Mouse (Mus musculus): ENCODE results near the gene Ptk6. TPM values are rescaled to one million over a fixed set of nuclear protein-coding genes. Genes with fewer than 3 reads are reported as not detected.

Ptk6 gene
- polyA plus RNA-seq, 1 experiment from 2014 or later: 0.27 TPM

GRCm38 (mm10) chr2:181227122-181227521 is 24.5 kb upstream of the Ptk6 start:
- Histone ChIP-seq H3K36me3 (ENCODE audit: control insufficient read depth, insufficient read depth) (peaks cover 12% of the 10 kb centered on the region), H3K9ac (ENCODE audit: low read depth, low read length) (no peak overlapping the region), H3K4me2 (ENCODE audit: low read depth, low read length) (no peak overlapping the region), H3K4me3 (ENCODE audit: low read depth, low read length) (no peak overlapping the region), H3K9me3 (replicated peaks; ENCODE audit: control insufficient read depth, low read length) (no peaks in the 10 kb centered on the region), H3K27me3 (ENCODE audit: control insufficient read depth, insufficient read depth, low read depth, low read length) (no peaks in the 10 kb centered on the region), H3K27ac (ENCODE audit: low read length) (no peak overlapping the region), H3K4me1 (ENCODE audit: control insufficient read depth, low read depth, low read length) (no peaks in the 10 kb centered on the region)
- WGBS (ENCODE audit: insufficient replicate concordance): 64% methylated on average over 3 of the region's 3 CpGs
- no peak for ATAC-seq (ENCODE audit: low read depth)

GRCm38 (mm10) chr2:181224994-181225393 is 22.4 kb upstream of the Ptk6 start:
- H3K4me2 ChIP-seq (ENCODE audit: low read depth, low read length): no peak overlapping the region
- ATAC-seq (ENCODE audit: low read depth): 0 out of 2 replicates have a peak, but pooled peaks have one; percentile 12
- no peak overlapping the region for H3K9ac ChIP-seq (ENCODE audit: low read depth, low read length)
- peaks cover 4% of the 10 kb centered on the region for H3K4me1 ChIP-seq (ENCODE audit: control insufficient read depth, low read depth, low read length)
- no peaks in the 10 kb centered on the region for H3K9me3 ChIP-seq (replicated peaks; ENCODE audit: control insufficient read depth, low read length)
- no peak overlapping the region for H3K27ac ChIP-seq (ENCODE audit: low read length)
- H3K36me3 ChIP-seq (ENCODE audit: control insufficient read depth, insufficient read depth): 0 out of 2 replicates have a peak, but pooled peaks cover 8% of the 10 kb centered on the region
- H3K27me3 ChIP-seq (ENCODE audit: control insufficient read depth, insufficient read depth, low read depth, low read length): peaks cover 10% of the 10 kb centered on the region
- no peak overlapping the region for H3K4me3 ChIP-seq (ENCODE audit: low read depth, low read length)
- WGBS (ENCODE audit: insufficient replicate concordance): 58% methylated on average over 2 of the region's 2 CpGs

- Histone ChIP-seq H3K4me3 (ENCODE audit: low read depth, low read length) (no peak overlapping the region), H3K9me3 (replicated peaks; ENCODE audit: control insufficient read depth, low read length) (no peaks in the 10 kb centered on the region), H3K4me2 (ENCODE audit: low read depth, low read length) (peak overlapping the region; percentile 51), H3K36me3 (ENCODE audit: control insufficient read depth, insufficient read depth) (no peaks in the 10 kb centered on the region), H3K9ac (ENCODE audit: low read depth, low read length) (no peak overlapping the region), H3K4me1 (ENCODE audit: control insufficient read depth, low read depth, low read length) (peaks cover 22% of the 10 kb centered on the region), H3K27ac (ENCODE audit: low read length) (no peak overlapping the region), H3K27me3 (ENCODE audit: control insufficient read depth, insufficient read depth, low read depth, low read length) (peaks cover 15% of the 10 kb centered on the region)
- WGBS (ENCODE audit: insufficient replicate concordance): 37% methylated on average over 2 of the region's 2 CpGs
- ATAC-seq (ENCODE audit: low read depth): no peak
These were observed 17.8 kb upstream of the Ptk6 start for GRCm38 (mm10) chr2:181220361-181220760.

GRCm38 (mm10) chr2:181219538-181220216 is 17.1 kb upstream of the Ptk6 start, which contains the start of gene Fndc11:
Gene Fndc11 (plus strand): TSS chr2:181220013.
- Histone ChIP-seq H3K4me3 (ENCODE audit: low read depth, low read length) (peak within 1 kb of the TSS; percentile 35), H3K4me1 (ENCODE audit: control insufficient read depth, low read depth, low read length) (peaks cover 24% of the 10 kb centered on the region), H3K9me3 (replicated peaks; ENCODE audit: control insufficient read depth, low read length) (no peaks in the 10 kb centered on the region), H3K27ac (ENCODE audit: low read length) (no peak within 1 kb of the TSS), H3K27me3 (ENCODE audit: control insufficient read depth, insufficient read depth, low read depth, low read length) (peaks cover 15% of the 10 kb centered on the region), H3K9ac (ENCODE audit: low read depth, low read length) (peak within 1 kb of the TSS; percentile 12; the same call in 1 of the 2 replicates), H3K4me2 (ENCODE audit: low read depth, low read length) (peak within 1 kb of the TSS; percentile 51), H3K36me3 (ENCODE audit: control insufficient read depth, insufficient read depth) (no peaks in the 10 kb centered on the region)
- peak; percentile 69 for ATAC-seq (ENCODE audit: low read depth)
- WGBS (ENCODE audit: insufficient replicate concordance): 5% methylated on average over 25 of the region's 25 CpGs

- H3K4me2 ChIP-seq (ENCODE audit: low read depth, low read length): no peak overlapping the region
- no peak overlapping the region for H3K27ac ChIP-seq (ENCODE audit: low read length)
- 24% methylated on average over 5 of the region's 5 CpGs for WGBS (ENCODE audit: insufficient replicate concordance)
- H3K9me3 ChIP-seq (replicated peaks; ENCODE audit: control insufficient read depth, low read length): no peaks in the 10 kb centered on the region
- no peak for ATAC-seq (ENCODE audit: low read depth)
- H3K4me3 ChIP-seq (ENCODE audit: low read depth, low read length): no peak overlapping the region
- no peaks in the 10 kb centered on the region for H3K36me3 ChIP-seq (ENCODE audit: control insufficient read depth, insufficient read depth)
- peaks cover 18% of the 10 kb centered on the region for H3K27me3 ChIP-seq (ENCODE audit: control insufficient read depth, insufficient read depth, low read depth, low read length)
- no peak overlapping the region for H3K9ac ChIP-seq (ENCODE audit: low read depth, low read length)
- H3K4me1 ChIP-seq (ENCODE audit: control insufficient read depth, low read depth, low read length): peaks cover 24% of the 10 kb centered on the region
These were observed 16.4 kb upstream of the Ptk6 start for GRCm38 (mm10) chr2:181218881-181219485.

- no peaks in the 10 kb centered on the region for H3K36me3 ChIP-seq (ENCODE audit: control insufficient read depth, insufficient read depth)
- H3K9me3 ChIP-seq (replicated peaks; ENCODE audit: control insufficient read depth, low read length): no peaks in the 10 kb centered on the region
- H3K27ac ChIP-seq (ENCODE audit: low read length): peak overlapping the region; percentile 4; the same call in 1 of the 2 replicates
- no peak overlapping the region for H3K9ac ChIP-seq (ENCODE audit: low read depth, low read length)
- 50% methylated on average over 6 of the region's 6 CpGs for WGBS (ENCODE audit: insufficient replicate concordance)
- no peak overlapping the region for H3K4me2 ChIP-seq (ENCODE audit: low read depth, low read length)
- ATAC-seq (ENCODE audit: low read depth): 0 out of 2 replicates have a peak, but pooled peaks have one; percentile 35
- peaks cover 46% of the 10 kb centered on the region for H3K27me3 ChIP-seq (ENCODE audit: control insufficient read depth, insufficient read depth, low read depth, low read length)
- H3K4me1 ChIP-seq (ENCODE audit: control insufficient read depth, low read depth, low read length): peaks cover 36% of the 10 kb centered on the region
- H3K4me3 ChIP-seq (ENCODE audit: low read depth, low read length): no peak overlapping the region
These were observed 13.4 kb upstream of the Ptk6 start for GRCm38 (mm10) chr2:181216037-181216436.

- peaks cover 21% of the 10 kb centered on the region for H3K4me1 ChIP-seq (ENCODE audit: control insufficient read depth, low read depth, low read length)
- WGBS (ENCODE audit: insufficient replicate concordance): 1% methylated on average over 17 of the region's 17 CpGs
- peak within 1 kb of the TSS; percentile 51 for H3K4me3 ChIP-seq (ENCODE audit: low read depth, low read length)
- no peaks in the 10 kb centered on the region for H3K9me3 ChIP-seq (replicated peaks; ENCODE audit: control insufficient read depth, low read length)
- peak within 1 kb of the TSS; percentile 72 for H3K4me2 ChIP-seq (ENCODE audit: low read depth, low read length)
- H3K27ac ChIP-seq (ENCODE audit: low read length): no peak within 1 kb of the TSS
- peak; percentile 78 for ATAC-seq (ENCODE audit: low read depth)
- peak within 1 kb of the TSS; percentile 45 for H3K9ac ChIP-seq (ENCODE audit: low read depth, low read length)
- H3K27me3 ChIP-seq (ENCODE audit: control insufficient read depth, insufficient read depth, low read depth, low read length): peaks cover 43% of the 10 kb centered on the region
- H3K36me3 ChIP-seq (ENCODE audit: control insufficient read depth, insufficient read depth): no peaks in the 10 kb centered on the region
These were observed 10.4 kb upstream of the Ptk6 start, which contains the start of gene Srms for GRCm38 (mm10) chr2:181213021-181213445. Gene Srms (minus strand): TSS chr2:181213185.

GRCm38 (mm10) chr2:181212389-181213020 is 9.9 kb upstream of the Ptk6 start:
- Histone ChIP-seq H3K36me3 (ENCODE audit: control insufficient read depth, insufficient read depth) (no peaks in the 10 kb centered on the region), H3K4me1 (ENCODE audit: control insufficient read depth, low read depth, low read length) (peaks cover 21% of the 10 kb centered on the region), H3K4me3 (ENCODE audit: low read depth, low read length) (peak overlapping the region; percentile 51), H3K4me2 (ENCODE audit: low read depth, low read length) (peak overlapping the region; percentile 72), H3K9me3 (replicated peaks; ENCODE audit: control insufficient read depth, low read length) (no peaks in the 10 kb centered on the region), H3K27ac (ENCODE audit: low read length) (no peak overlapping the region), H3K27me3 (ENCODE audit: control insufficient read depth, insufficient read depth, low read depth, low read length) (peaks cover 43% of the 10 kb centered on the region), H3K9ac (ENCODE audit: low read depth, low read length) (peak overlapping the region; percentile 45)
- 4% methylated on average over 34 of the region's 34 CpGs for WGBS (ENCODE audit: insufficient replicate concordance)
- peak; percentile 11; the same call in 1 of the 2 replicates for ATAC-seq (ENCODE audit: low read depth)
